Mouse (Mus musculus) lung, postnatal 0 days (tissue): ENCODE results near the gene Lrrc31.

Experiments used
- CTCF ChIP-seq: IDR thresholded peaks from 2 replicates; pipeline ENCODE4 v1.5.1; 2016; ENCODE audit warnings: antibody characterized with exemption, mild to moderate bottlenecking
- EP300 ChIP-seq: IDR thresholded peaks from 2 replicates; pipeline ENCODE4 v1.6.1; 2016; ENCODE audit warnings: antibody characterized with exemption, mild to moderate bottlenecking, control low read depth

DNA sequence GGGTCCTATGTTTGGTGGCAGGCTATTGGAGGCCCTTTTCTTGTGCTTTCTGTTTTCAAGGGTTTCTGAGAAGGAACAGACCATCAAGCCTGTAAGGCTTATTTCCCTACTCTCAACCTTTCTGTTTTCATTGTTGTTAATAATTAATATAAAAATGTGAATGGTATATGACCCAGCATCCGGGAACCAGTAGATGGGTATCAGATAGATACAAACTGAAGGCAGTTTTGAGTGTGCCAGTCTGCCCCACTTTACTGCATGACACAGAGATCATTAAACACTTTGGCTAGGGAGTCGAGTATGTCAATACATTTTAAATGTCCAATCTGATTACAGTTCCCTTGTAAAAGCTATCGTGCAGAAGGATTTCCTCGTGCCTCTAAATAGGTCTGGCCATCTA, 1.8 kb downstream of the Lrrc31 start:
- no peak for TF ChIP-seq CTCF
- no peak for TF ChIP-seq EP300
